Mouse (Mus musculus) embryonic facial prominence, embryonic 11.5 days (tissue): ENCODE results near the gene Tiparp. TPM values are rescaled to one million over a fixed set of nuclear protein-coding genes. Genes with fewer than 3 reads are reported as not detected.

Experiments
- ATAC-seq: fragments of 200-750 bp; cut with Nextera tagmentation; replicated peaks from 2 replicates; pipeline ENCODE4 v1.8.0; 2017; ENCODE audit warnings: low read depth; ENCODE audit not compliant: insufficient number of reproducible peaks, low FRiP score, low TSS enrichment
- DNase-seq: peaks from one replicate; pipeline ENCODE4 v3.0.0-alpha.2; 2015; ENCODE audit warnings: low spot score
- H3K27ac ChIP-seq: fragments of 300-500 bp; sonication (generic); replicated peaks from 2 replicates; pipeline ENCODE4 v1.5.1; 2014; ENCODE audit warnings: mild to moderate bottlenecking, low read depth, low read length, control low read depth
- H3K27me3 ChIP-seq: fragments of 300-500 bp; sonication (generic); 2 replicates; pipeline ENCODE4 v1.6.1; 2014; ENCODE audit warnings: mild to moderate bottlenecking, low read length, moderate library complexity, mixed read lengths; ENCODE audit not compliant: control insufficient read depth, insufficient read depth
- H3K36me3 ChIP-seq: fragments of 300-500 bp; sonication (generic); replicated peaks from 2 replicates; pipeline ENCODE4 v1.6.1; 2014; ENCODE audit warnings: low read depth, mild to moderate bottlenecking, low read length, moderate library complexity, mixed read lengths; ENCODE audit not compliant: control insufficient read depth, insufficient read depth
- H3K4me1 ChIP-seq: fragments of 300-500 bp; sonication (generic); 2 replicates; pipeline ENCODE4 v1.6.1; 2014; ENCODE audit warnings: low read length, mixed read lengths; ENCODE audit not compliant: control insufficient read depth, insufficient read depth
- H3K4me2 ChIP-seq: fragments of 300-500 bp; sonication (generic); 2 replicates; pipeline ENCODE4 v1.6.1; 2014; ENCODE audit warnings: low read depth, mild to moderate bottlenecking, control low read depth, low read length, moderate library complexity
- H3K4me3 ChIP-seq: fragments of 300-500 bp; sonication (generic); 2 replicates; pipeline ENCODE4 v1.5.1; 2014; ENCODE audit warnings: low read depth, low read length, control low read depth
- H3K9ac ChIP-seq: fragments of 300-500 bp; sonication (generic); replicated peaks from 2 replicates; pipeline ENCODE4 v1.6.1; 2014; ENCODE audit warnings: mild to moderate bottlenecking, control low read depth, low read length
- H3K9me3 ChIP-seq: fragments of 300-500 bp; sonication (generic); replicated peaks from 2 replicates; pipeline ENCODE4 v1.6.1; 2016; ENCODE audit warnings: mild to moderate bottlenecking, low read length, inconsistent platforms, mixed read lengths; ENCODE audit not compliant: control insufficient read depth
- WGBS: fragments of 180-500 bp; shearing (Covaris S2); extraction: QIAGEN DNeasy Blood & Tissue Kit; methylation state at CpG from one replicate; pipeline ENCODE4 v1.1.7; 2014; 5-methylcytosine and 5-hydroxymethylcytosine counted together
- polyA plus RNA-seq: library from polyadenylated mRNA; unstranded; fragments of >200 nt; fragmentation: Nextera tagmentation; extraction: Ambion mirVana; gene quantifications from 2 replicates; pipeline ENCODE4 v1.2.1, GENCODE M21; 2014

Tiparp gene
- polyA plus RNA-seq, 1 experiment from 2014 or later: 39.7 TPM

DNA sequence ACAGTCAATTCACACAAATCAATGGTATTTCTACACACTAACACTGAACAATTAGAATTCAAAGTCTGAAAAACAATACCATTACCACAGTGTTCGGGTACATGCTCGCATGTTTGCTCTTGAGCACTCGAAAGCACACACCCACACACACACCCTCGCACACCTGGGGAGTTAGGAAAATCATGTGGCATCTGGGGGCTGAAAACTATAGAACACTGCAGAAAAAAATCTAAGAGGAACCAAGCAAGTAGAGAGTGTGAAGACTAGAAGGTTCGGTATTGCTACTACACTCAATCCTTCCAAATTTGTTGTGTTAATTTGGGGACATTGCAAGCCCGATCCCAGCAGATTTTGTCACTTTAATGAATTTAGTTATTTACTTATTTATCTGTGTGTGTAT lies 64.6 kb downstream of the Tiparp start:
- 95% methylated on average over 6 of the region's 6 CpGs for WGBS
- Histone ChIP-seq H3K27me3 (no peaks in the 10 kb centered on the region), H3K27ac (no peak overlapping the region), H3K9ac (no peak overlapping the region), H3K9me3 (no peaks in the 10 kb centered on the region), H3K4me2 (no peak overlapping the region), H3K4me1 (peaks cover 2% of the 10 kb centered on the region; the same call in 1 of the 2 replicates), H3K36me3 (no peaks in the 10 kb centered on the region), H3K4me3 (no peak overlapping the region)
- no peak for DNase-seq
- ATAC-seq: no peak

DNA sequence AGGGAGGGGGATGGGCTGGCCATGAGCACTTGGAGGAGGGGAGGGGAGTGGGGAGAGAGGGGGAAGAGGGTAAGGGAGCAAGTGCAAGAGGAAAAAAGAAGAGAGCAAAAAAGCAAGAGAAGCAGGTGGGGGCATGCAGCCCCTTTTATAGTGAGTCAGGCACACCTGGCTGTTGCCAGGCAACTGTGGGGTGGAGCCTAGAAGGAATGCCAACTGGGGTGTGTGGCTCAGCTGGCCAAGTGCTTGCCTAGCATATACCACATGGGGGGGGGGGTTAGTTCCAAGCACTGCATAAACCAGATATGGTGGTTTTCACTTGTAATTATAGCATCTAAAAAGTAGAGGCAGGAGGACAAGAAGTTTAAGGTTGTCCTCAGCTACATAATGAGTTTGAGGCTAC lies 66.3 kb downstream of the Tiparp start:
- no peak for DNase-seq
- no peak overlapping the region for H3K4me2 ChIP-seq
- no peak for ATAC-seq
- H3K9me3 ChIP-seq: no peaks in the 10 kb centered on the region
- no peak overlapping the region for H3K4me3 ChIP-seq
- H3K4me1 ChIP-seq: no peaks in the 10 kb centered on the region
- H3K27me3 ChIP-seq: no peaks in the 10 kb centered on the region
- H3K36me3 ChIP-seq: no peaks in the 10 kb centered on the region
- H3K27ac ChIP-seq: no peak overlapping the region
- H3K9ac ChIP-seq: no peak overlapping the region

DNA sequence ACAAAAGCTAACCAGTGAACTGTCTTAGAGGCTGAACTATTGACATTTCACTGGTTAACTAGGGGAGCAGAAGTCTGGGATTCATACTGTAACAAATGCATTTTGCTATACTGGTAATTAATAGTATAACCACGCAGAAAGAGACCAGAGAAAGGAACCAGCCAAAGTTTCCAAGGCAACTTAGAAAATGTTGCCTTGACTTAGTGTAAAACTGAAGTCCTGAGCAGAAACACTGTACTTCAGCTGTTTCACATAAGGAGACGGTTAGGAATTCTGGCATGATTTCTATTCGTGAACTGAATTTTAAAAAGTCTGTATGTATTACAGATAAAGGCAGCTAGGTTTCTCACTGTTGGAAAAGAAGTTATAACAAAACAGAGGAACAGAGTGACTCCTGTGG lies 67.0 kb downstream of the Tiparp start:
- DNase-seq (no peak), ATAC-seq (no peak)
- Histone ChIP-seq H3K27ac (no peak overlapping the region), H3K4me3 (no peak overlapping the region), H3K36me3 (no peaks in the 10 kb centered on the region), H3K9me3 (no peaks in the 10 kb centered on the region), H3K4me2 (no peak overlapping the region), H3K4me1 (no peaks in the 10 kb centered on the region), H3K27me3 (no peaks in the 10 kb centered on the region), H3K9ac (no peak overlapping the region)
- 76% methylated on average over 3 of the region's 3 CpGs for WGBS

DNA sequence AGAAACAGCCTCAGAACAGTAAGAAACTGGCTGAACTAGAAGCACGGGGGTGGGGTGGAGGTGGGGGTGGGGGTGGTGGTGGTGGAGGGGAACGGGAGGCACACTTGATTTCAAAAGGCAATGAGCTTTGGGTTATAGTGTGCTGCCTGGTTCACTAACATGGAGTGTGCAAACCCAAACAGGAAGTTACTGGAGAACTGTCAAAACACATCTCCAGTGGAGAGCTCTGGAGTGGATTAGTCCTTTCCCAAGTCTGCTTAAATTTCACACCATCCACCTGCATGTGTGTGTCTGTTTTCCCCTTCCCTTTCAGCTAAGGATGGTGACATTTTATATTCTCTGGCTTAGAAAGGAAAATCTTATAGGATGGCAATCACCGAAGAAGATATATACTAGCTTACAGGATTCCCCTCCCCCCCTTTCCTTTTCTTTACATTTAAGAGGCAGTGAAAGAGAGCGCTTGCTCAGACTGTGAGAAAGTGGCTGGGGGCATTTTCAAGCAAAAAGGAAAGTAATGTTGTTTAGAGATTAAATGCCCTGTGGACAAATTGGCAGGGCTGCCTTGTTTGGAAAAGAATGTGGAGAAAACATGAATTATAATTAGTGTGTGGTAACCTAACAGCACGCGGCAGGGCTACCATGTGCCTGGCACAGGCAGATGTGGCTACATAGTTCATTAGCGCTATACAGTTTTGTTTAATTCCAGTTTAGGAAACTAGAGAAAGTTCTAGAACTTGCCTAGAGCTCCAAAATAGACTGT lies 70.0 kb downstream of the Tiparp start:
- H3K27ac ChIP-seq: no peak overlapping the region
- peak; percentile 59; the same call in 1 of the 2 replicates for ATAC-seq

DNA sequence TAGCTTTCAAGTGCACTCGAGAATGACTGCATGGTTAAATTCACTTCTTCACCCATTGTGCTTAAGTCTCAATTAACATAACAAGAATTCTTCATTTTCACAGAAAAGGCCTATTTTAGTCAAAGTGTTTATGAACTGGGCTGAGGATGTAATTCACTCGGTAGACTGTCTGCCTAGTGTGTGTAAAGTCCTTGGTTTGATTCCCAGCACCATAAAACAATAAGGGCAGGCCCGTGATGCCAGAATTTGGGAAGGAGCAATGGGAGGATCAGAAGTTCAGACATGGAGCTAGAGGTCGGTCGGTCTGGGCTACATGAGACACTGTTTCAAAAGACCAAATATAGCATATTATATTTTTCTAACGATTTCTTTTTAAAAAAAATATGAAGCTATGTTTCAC lies 70.9 kb downstream of the Tiparp start:
- Histone ChIP-seq H3K4me2 (no peak overlapping the region), H3K9ac (no peak overlapping the region), H3K27ac (no peak overlapping the region), H3K9me3 (no peaks in the 10 kb centered on the region), H3K36me3 (no peaks in the 10 kb centered on the region), H3K4me3 (no peak overlapping the region), H3K27me3 (no peaks in the 10 kb centered on the region), H3K4me1 (no peaks in the 10 kb centered on the region)
- DNase-seq (no peak), ATAC-seq (no peak)
- 87% methylated on average over 6 of the region's 6 CpGs for WGBS

More for the DNA sequence above, 70.0 kb downstream of the Tiparp start:
- Histone ChIP-seq H3K27me3 (no peaks in the 10 kb centered on the region), H3K4me2 (no peak overlapping the region), H3K9ac (no peak overlapping the region), H3K9me3 (no peaks in the 10 kb centered on the region), H3K36me3 (no peaks in the 10 kb centered on the region), H3K4me3 (no peak overlapping the region), H3K4me1 (no peaks in the 10 kb centered on the region)
- DNase-seq: peak; percentile 43
- 53% methylated on average over 7 of the region's 7 CpGs for WGBS

DNA sequence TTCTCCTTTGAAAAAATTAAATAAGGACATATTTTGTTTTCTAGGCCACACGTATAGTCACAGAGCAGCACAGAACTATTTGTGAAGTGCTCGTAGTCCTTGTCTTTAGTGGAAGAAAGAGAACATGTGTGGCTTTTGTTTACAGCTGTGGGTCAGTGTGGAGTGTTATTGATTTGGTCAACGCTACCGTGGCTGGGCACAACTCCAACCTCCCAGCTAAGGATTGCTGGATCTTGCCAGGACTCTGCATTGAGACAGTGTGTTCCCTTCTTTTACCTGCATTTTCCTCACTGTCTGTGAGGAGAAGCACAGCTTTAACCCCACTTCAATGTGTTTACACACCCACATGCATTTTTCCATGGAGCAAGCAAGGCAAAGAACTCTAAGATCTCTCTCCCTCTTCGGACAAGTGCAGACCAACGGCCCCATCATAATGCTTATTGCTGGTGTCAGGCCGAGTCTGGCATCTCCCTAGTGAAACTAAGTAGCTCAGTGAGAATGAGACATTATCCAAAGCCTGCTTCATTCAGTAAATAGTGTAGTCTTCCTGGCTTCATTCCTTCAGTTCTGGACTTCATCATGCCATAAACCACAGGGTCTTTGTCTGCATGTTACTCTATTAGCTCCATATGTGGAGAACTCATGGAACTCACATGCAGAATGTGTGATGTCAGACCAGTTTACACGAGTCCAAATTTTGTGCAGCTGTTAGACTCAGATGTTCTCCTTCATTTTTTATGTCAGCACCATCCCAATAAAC lies 73.3 kb downstream of the Tiparp start:
- H3K4me2 ChIP-seq: no peak overlapping the region
- no peaks in the 10 kb centered on the region for H3K36me3 ChIP-seq
- H3K27ac ChIP-seq: no peak overlapping the region
- no peak for DNase-seq
- H3K9ac ChIP-seq: no peak overlapping the region
- H3K4me1 ChIP-seq: no peaks in the 10 kb centered on the region
- no peak overlapping the region for H3K4me3 ChIP-seq
- H3K9me3 ChIP-seq: no peaks in the 10 kb centered on the region
- no peaks in the 10 kb centered on the region for H3K27me3 ChIP-seq
- 77% methylated on average over 8 of the region's 8 CpGs for WGBS
- ATAC-seq: no peak

DNA sequence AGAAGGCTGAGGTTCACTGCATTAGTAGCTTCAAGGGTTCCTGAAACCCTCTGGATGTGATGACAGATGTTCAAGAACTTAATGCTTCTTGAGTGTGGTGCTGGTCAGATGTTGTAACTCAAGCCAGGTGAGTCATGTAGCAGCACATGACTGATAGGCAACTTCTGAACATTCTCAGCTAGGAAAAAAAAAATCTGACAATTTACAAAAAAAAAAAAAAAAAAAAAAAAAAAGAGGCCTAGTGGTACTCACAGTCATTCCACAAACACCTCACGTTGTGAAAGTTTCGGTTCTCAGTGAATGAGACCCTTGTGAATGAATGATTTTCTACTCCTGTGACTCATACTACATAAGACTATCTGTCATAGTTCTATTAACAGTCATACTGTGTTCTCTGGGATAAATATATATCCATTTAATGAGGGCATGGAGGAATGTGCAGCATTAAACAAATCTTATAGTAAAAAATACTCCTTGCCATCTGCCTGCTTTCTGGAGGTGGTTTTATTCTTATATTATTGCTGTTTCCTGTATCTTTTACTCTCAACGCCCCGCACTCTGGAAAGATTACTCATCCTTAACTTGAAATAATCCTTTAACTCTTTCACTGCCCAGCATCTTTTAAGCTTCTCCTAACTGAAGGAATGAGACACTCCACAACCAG lies 75.3 kb downstream of the Tiparp start:
- Histone ChIP-seq H3K4me2 (no peak overlapping the region), H3K27ac (no peak overlapping the region), H3K4me1 (no peaks in the 10 kb centered on the region), H3K36me3 (no peaks in the 10 kb centered on the region), H3K27me3 (no peaks in the 10 kb centered on the region), H3K9me3 (no peaks in the 10 kb centered on the region), H3K4me3 (no peak overlapping the region), H3K9ac (no peak overlapping the region)
- ATAC-seq (no peak), DNase-seq (no peak)
- 73% methylated on average over 4 of the region's 4 CpGs for WGBS
